Mouse (Mus musculus) NIH3T3 (cell line): ENCODE results near the gene Atp6v0e.

ENCODE experiments used
- DNase-seq: peaks from one replicate; pipeline ENCODE4 v3.0.0-alpha.2; 2012; ENCODE audit warnings: low read depth

The Atp6v0e gene

DNA sequence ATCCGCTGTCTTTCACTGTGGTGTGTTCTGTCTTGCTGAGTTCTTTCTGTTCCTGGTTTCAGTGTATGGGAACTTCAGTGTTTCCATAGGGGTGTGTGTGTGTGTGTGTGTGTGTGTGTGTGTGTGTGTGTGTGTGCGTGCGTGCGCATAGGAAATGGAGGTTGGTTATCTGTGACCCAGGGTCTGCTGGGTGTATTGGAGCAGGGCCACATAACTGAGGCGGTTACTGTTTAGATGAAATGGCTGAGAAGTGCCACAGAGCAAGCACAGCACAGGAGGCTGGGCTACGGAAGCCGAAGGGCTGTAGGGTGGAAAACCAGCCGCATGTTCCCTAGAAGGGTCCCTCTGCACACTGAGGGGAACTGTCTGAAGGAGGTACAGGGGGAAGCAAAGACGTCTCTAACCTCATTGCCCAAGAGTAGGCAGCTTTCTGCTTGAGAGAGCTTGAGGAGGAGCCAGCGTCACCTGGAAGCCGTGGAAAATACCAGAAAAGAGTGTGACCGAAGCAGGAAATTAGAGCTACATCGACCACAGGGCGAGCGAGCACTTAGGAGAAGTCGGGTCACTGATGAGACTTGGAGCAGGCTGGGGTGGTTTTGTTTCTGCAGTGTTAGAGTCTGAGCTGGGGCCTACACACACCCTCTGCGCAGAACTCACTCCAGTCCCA is 23.4 kb downstream of the Atp6v0e start:
- DNase-seq = no peak

- peak; percentile 60 for DNase-seq
These were observed 26.0 kb downstream of the Atp6v0e start for GRCm38 (mm10) chr17:26688795-26689735.

- DNase-seq = no peak
These were observed 26.8 kb downstream of the Atp6v0e start for GRCm38 (mm10) chr17:26689810-26690209.

- DNase-seq = no peak
These were observed 27.2 kb downstream of the Atp6v0e start for GRCm38 (mm10) chr17:26690236-26690635.

DNA sequence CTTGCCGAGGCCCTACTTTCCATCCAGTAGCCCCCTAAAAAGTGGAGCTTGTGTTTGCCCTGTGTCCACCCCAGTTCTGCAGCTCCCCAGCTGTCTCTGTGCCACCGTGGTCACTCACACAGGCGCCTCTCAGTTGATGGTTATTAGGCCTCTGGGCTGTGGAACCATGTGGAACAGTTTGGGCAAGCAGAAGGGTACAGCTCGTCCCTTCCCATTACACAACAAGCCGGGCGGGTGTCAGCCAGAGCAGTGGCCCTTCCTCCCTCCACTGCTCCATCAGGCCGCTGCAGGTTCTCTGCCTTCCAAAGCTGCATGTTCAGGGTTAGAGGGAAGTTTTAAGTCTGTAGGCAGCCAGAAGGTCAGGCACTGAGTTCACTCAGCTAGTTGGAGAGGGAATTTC is 28.1 kb downstream of the Atp6v0e start:
- no peak for DNase-seq

DNA sequence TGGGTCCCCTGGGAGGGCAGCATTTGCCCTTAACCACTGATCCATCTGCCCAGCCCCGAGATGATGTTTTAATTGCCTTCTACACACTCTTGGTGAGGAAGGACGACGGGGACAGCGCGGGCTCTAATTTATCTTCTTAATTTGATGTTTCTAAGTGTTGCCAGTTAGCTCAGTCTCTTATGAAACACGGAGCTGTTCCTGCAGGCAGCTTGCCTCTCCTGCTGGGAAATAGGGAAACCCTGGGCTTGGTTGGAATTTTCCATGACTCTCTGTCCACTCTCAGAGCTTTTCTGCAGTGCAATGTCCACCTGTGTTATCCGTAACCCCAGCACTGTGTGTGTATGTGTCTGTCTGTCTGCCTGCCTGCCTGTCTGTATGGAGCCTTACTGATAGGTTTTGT is 30.4 kb downstream of the Atp6v0e start:
- peak; percentile 34 for DNase-seq

DNA sequence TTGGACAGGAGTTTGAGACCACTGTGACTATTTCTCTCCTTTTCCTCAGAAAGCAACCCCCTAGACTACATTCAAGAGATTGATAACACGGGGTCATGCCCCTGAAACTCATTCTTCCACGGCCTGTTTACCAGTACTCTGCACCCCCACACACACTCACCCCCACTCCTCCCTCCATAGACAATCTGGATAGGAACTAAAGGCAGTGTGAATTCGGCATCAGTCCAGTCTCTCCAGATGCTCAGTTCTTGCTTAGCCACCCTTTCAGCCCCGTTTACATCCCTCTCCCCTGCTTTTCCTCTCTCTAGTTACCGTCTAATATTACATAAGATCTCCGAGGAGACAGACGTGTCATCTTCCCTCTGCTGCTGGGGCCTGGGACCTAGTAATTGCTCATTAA is 31.1 kb downstream of the Atp6v0e start:
- no peak for DNase-seq

GRCm38 (mm10) chr17:26695193-26695592 is 32.2 kb downstream of the Atp6v0e start:
- no peak for DNase-seq

GRCm38 (mm10) chr17:26698846-26699245 is 35.8 kb downstream of the Atp6v0e start:
- DNase-seq = no peak

GRCm38 (mm10) chr17:26699819-26700616 is 37.0 kb downstream of the Atp6v0e start:
- DNase-seq = no peak

- no peak for DNase-seq
These were observed 38.5 kb downstream of the Atp6v0e start for GRCm38 (mm10) chr17:26701565-26701964.

DNA sequence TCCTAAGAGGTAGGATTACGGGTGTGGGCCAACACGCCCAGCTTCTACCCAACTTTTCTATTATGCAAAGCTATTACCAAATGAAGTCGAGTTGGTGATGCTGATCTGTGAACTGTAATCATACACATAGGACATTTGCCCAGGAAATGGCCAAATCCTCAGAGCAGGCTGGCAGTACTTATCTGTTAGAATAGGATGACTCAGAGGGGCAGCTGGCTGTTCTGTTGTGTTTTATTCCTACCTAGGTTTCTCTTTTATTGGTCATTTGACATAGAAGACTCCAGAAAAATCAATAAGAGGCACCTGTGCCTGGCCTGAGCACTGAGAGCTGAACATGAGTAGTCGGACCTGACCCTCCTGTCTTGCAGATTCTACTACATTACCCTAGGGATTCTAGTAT is 39.6 kb downstream of the Atp6v0e start:
- no peak for DNase-seq

DNA sequence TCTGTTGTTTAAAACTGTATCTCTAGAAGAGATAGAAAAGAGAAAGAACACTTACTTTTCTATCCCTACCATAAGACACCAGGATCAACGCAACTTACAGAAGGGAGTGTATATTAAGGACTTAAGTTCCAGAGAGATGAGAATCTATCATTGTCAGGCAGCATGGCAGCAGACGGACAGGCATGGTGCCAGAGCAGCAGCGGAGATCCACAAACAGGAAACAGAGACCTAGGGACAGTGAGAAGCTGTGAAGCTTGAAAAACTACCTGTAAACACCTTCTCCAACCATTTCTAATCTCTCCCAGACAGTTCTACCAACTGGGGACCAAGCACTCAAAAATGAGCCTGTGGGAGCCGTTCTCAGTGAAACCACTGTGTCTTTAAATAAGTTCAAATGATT is 40.6 kb downstream of the Atp6v0e start:
- DNase-seq = no peak

DNA sequence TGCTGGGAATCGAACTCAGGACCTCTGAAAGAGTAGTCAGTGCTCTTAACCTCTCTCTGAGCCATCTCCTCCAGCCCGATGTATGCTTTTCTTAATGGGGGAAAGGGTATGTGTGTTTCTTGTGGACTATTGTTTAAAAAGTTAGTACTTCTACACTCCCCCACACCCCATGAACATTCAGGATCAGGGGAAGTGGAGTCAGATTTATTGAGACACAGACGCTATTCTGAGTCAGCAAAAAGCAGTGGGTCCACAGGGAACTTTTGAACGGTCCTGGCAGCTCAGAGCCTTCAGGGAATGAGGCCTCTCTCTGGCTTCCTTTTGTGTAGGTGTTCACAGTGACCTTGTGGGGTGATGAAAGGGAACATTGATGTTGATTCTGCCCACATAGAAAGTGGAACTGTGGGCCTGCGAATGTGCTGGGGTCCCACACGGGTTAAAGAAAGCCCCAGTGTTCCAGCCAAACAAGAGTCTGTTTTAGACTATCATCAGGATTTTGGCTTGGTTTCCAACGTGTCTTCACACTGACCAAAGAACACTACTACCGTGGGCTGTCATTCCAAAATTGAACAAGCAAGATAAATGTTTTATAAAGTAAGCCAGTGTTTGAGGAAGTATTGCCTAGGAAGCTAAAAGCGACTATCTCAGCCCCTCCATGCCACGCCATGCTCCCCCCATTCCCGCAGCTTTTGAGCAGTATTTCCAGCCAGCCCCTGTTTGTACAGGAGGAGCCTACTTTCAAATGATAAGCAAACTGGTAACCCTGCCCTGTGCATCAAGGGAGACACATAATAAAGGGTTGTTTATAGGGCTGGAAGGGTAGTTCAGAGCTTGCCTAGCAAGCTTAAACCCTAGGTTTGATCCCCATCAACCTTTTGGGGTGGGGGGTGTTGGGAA is 42.7 kb downstream of the Atp6v0e start:
- DNase-seq = no peak

GRCm38 (mm10) chr17:26707066-26707465 is 44.0 kb downstream of the Atp6v0e start:
- no peak for DNase-seq

GRCm38 (mm10) chr17:26708499-26708898 is 45.5 kb downstream of the Atp6v0e start:
- no peak for DNase-seq

GRCm38 (mm10) chr17:26708993-26709590 is 46.1 kb downstream of the Atp6v0e start:
- DNase-seq = no peak

DNA sequence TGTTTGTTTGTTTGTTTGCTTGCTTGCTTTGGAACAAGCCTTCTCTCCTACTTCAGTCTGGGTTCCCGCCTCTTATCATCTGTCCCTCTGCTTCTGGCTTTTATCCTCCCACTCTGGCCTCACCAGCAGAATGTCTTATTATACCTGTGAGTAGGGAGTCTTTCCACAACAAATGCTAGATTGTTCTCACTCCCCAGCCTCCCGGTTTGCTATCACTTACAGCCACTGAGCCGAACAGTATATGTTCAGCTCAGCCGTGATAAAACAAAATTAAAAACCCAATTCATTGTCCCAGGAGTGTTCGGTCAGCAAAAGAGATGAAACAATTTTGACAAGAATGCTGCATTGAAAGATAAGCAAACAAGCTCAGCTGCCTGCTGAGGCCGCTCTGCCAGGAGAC is 47.0 kb downstream of the Atp6v0e start:
- no peak for DNase-seq

DNA sequence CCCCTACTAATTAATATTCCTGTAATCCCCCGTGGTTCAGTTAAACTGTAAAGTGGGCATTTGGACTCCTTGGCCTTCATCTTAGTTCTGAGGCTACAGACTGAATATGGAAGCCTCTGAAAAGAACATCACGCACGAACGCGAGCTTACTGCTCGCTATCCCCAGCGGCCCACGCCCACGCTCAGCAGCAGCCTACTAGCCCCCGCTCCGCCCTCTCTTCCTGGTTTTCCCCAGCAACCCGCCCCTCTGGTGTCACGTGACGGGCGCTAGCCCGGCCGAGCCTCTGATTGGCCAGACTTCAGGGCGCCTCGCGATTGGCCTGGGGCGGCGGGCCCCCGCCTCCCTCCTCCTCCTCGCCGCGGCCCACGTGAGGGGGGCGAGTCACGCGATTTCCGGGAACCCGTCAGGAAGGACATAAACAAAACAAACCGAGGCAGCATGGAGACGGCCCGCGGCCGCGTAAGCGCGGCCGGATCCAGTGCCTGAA is 52.3 kb downstream of the Atp6v0e start, which contains the start of gene Crebrf:
TSS of gene Crebrf (plus strand) at position 380 of the 488 bp plus-strand sequence.
- peak; percentile 99 for DNase-seq

GRCm38 (mm10) chr17:26715916-26716717 is 53.1 kb downstream of the Atp6v0e start:
- DNase-seq = peak; percentile 99
